Mouse (Mus musculus) ovary, adult 18-20 months (tissue): ENCODE results near the gene Elmo3.

Experiments used
- DNase-seq: peaks from one replicate; pipeline ENCODE4 v3.0.0; 2022; ENCODE audit warnings: low spot score, mixed read lengths

Gene Elmo3

GRCm38 (mm10) chr8:105305211-105306145 lies at the start of gene Elmo3:
Gene Elmo3 (plus strand): TSS chr8:105305601.
- DNase-seq, result no peak

GRCm38 (mm10) chr8:105257318-105258114 lies 47.9 kb upstream of the Elmo3 start:
- no peak for DNase-seq

- DNase-seq, result no peak
Observed at GRCm38 (mm10) chr8:105258911-105259720, 46.3 kb upstream of the Elmo3 start.

GRCm38 (mm10) chr8:105259721-105260320 lies 45.6 kb upstream of the Elmo3 start:
- DNase-seq, result no peak

- no peak for DNase-seq
Observed at GRCm38 (mm10) chr8:105260371-105261099, 44.9 kb upstream of the Elmo3 start.

- DNase-seq, result no peak
Observed at GRCm38 (mm10) chr8:105261326-105261980, 43.9 kb upstream of the Elmo3 start.

- no peak for DNase-seq
Observed at GRCm38 (mm10) chr8:105263244-105263912, 42.0 kb upstream of the Elmo3 start.

GRCm38 (mm10) chr8:105264024-105264982 lies 41.1 kb upstream of the Elmo3 start, which contains the start of the genes Tradd and Fbxl8:
Gene Tradd (minus strand): TSS chr8:105264609.
Gene Fbxl8 (plus strand): TSS chr8:105264648.
- DNase-seq, result peak; percentile 66

GRCm38 (mm10) chr8:105265128-105265527 lies 40.3 kb upstream of the Elmo3 start:
- DNase-seq, result no peak

- no peak for DNase-seq
Observed at GRCm38 (mm10) chr8:105266775-105267174, 38.6 kb upstream of the Elmo3 start.

GRCm38 (mm10) chr8:105268342-105269074 lies 36.9 kb upstream of the Elmo3 start:
- DNase-seq, result no peak

GRCm38 (mm10) chr8:105269075-105269458 lies 36.3 kb upstream of the Elmo3 start:
- no peak for DNase-seq

- DNase-seq, result peak; percentile 59
Observed at GRCm38 (mm10) chr8:105269461-105269947, 35.9 kb upstream of the Elmo3 start, which contains the start of gene Hsf4. Gene Hsf4 (plus strand): TSS chr8:105269801.

- no peak for DNase-seq
Observed at GRCm38 (mm10) chr8:105270101-105270915, 35.1 kb upstream of the Elmo3 start.

GRCm38 (mm10) chr8:105270916-105271186 lies 34.5 kb upstream of the Elmo3 start:
- no peak for DNase-seq

GRCm38 (mm10) chr8:105275387-105275786 lies 30.0 kb upstream of the Elmo3 start:
- DNase-seq, result no peak

GRCm38 (mm10) chr8:105275840-105276239 lies 29.6 kb upstream of the Elmo3 start, which contains the start of gene Nol3:
Gene Nol3 (plus strand): TSS chr8:105276140.
- DNase-seq, result no peak
